Mouse (Mus musculus) large intestine, adult 2 months (tissue): ENCODE results near the gene Ets1. TPM values are rescaled to one million over a fixed set of nuclear protein-coding genes. Genes with fewer than 3 reads are reported as not detected.

Source experiments
- DNase-seq: peaks from one replicate; pipeline ENCODE4 v3.0.0-alpha.2; 2012; ENCODE audit warnings: low read depth, low spot score
- WGBS: fragments of 180-500 bp; shearing (Covaris S2); methylation state at CpG from one replicate; pipeline ENCODE4 v1.1.7; 2018; 5-methylcytosine and 5-hydroxymethylcytosine counted together
- polyA plus RNA-seq: library from polyadenylated mRNA; depleted of rRNA; stranded (reverse); fragments of >200 nt; gene quantifications from 2 replicates; pipeline ENCODE4 v1.2.3, GENCODE M21; 2012

The Ets1 gene
- polyA plus RNA-seq, 1 experiment: 11.7 TPM

- no peak for DNase-seq
- 68% methylated on average over 2 of the region's 2 CpGs for WGBS
Measured at GRCm38 (mm10) chr9:32657124-32657523, 21.1 kb downstream of the Ets1 start.

GRCm38 (mm10) chr9:32660406-32660960 is 24.5 kb downstream of the Ets1 start:
- 89% methylated on average over 2 of the region's 2 CpGs for WGBS
- DNase-seq: no peak

- no peak for DNase-seq
- whole genome bisulfite sequencing: 91% methylated on average over 8 of the region's 8 CpGs
Measured at GRCm38 (mm10) chr9:32661071-32661470, 25.1 kb downstream of the Ets1 start.

GRCm38 (mm10) chr9:32661561-32661960 is 25.5 kb downstream of the Ets1 start:
- no peak for DNase-seq
- 70% methylated on average over 4 of the region's 4 CpGs for WGBS

- WGBS: 61% methylated on average over 11 of the region's 11 CpGs
- no peak for DNase-seq
Measured at GRCm38 (mm10) chr9:32666611-32667517, 30.8 kb downstream of the Ets1 start.

- WGBS: 60% methylated on average over 7 of the region's 7 CpGs
Measured at GRCm38 (mm10) chr9:32667518-32667908, 31.5 kb downstream of the Ets1 start.

GRCm38 (mm10) chr9:32668075-32668673 is 32.2 kb downstream of the Ets1 start:
- no peak for DNase-seq
- WGBS: 71% methylated on average over 9 of the region's 9 CpGs

More at GRCm38 (mm10) chr9:32667518-32667908, 31.5 kb downstream of the Ets1 start:
- DNase-seq: no peak

GRCm38 (mm10) chr9:32669397-32669796 is 33.4 kb downstream of the Ets1 start:
- no peak for DNase-seq
- 39% methylated on average over 2 of the region's 2 CpGs for WGBS

- DNase-seq: no peak
- WGBS: 5% methylated on average over 35 of the region's 35 CpGs
Measured at GRCm38 (mm10) chr9:32671970-32672859, 36.2 kb downstream of the Ets1 start.

- DNase-seq: no peak
- 85% methylated on average over 3 of the region's 3 CpGs for WGBS
Measured at GRCm38 (mm10) chr9:32673923-32674322, 37.9 kb downstream of the Ets1 start.

- WGBS: 16% methylated on average over 9 of the region's 9 CpGs
- no peak for DNase-seq
Measured at GRCm38 (mm10) chr9:32675671-32676409, 39.8 kb downstream of the Ets1 start.

GRCm38 (mm10) chr9:32676480-32676879 is 40.5 kb downstream of the Ets1 start:
- 21% methylated on average over 3 of the region's 3 CpGs for WGBS
- DNase-seq: no peak

- 84% methylated on average over 6 of the region's 6 CpGs for WGBS
- DNase-seq: no peak
Measured at GRCm38 (mm10) chr9:32677646-32678045, 41.6 kb downstream of the Ets1 start.

GRCm38 (mm10) chr9:32678120-32678757 is 42.2 kb downstream of the Ets1 start:
- no peak for DNase-seq
- WGBS: 71% methylated on average over 4 of the region's 4 CpGs

- DNase-seq: no peak
- 86% methylated on average over 6 of the region's 6 CpGs for WGBS
Measured at GRCm38 (mm10) chr9:32679531-32679930, 43.5 kb downstream of the Ets1 start.

GRCm38 (mm10) chr9:32680201-32680600 is 44.2 kb downstream of the Ets1 start:
- no peak for DNase-seq

GRCm38 (mm10) chr9:32685793-32686558 is 50.0 kb downstream of the Ets1 start:
- no peak for DNase-seq
- 56% methylated on average over 8 of the region's 8 CpGs for WGBS

More at GRCm38 (mm10) chr9:32680201-32680600, 44.2 kb downstream of the Ets1 start:
- WGBS: 78% methylated on average over 2 of the region's 2 CpGs

- DNase-seq: no peak
- 66% methylated on average over 2 of the region's 2 CpGs for WGBS
Measured at GRCm38 (mm10) chr9:32688351-32688750, 52.3 kb downstream of the Ets1 start.
